Mouse (Mus musculus): ENCODE measurements around the gene Gm8879. TPM values are rescaled to one million over a fixed set of nuclear protein-coding genes. Genes with fewer than 3 reads are reported as not detected.
"Not testable (repeated sequence)": the region's sequence is repeated elsewhere in the genome, so short reads cannot be mapped to it uniquely, and the experiment has no call there.

The Gm8879 gene
- not detected in 2 replicates for polyA plus RNA-seq (2015; fragmentation: Nextera tagmentation; extraction: Ambion mirVana)

- not testable (repeated sequence) for H3K4me2 ChIP-seq
- WGBS = no CpG with 5 or more reads among the region's 3 CpGs
These were observed at the start of gene Gm8879 for GRCm38 (mm10) chr5:11127334-11127733. Gene Gm8879, plus strand, starts transcription at chr5:11127634.

GRCm38 (mm10) chr5:11138031-11138430 is 10.6 kb downstream of the Gm8879 start:
- ATAC-seq (replicated peaks; ENCODE audit: low FRiP score); H3K27ac ChIP-seq; H3K9me3 ChIP-seq (replicated peaks); H3K9ac ChIP-seq; H3K4me1 ChIP-seq; H3K4me3 ChIP-seq (replicated peaks); H3K36me3 ChIP-seq; H3K27me3 ChIP-seq; H3K4me2 ChIP-seq: not testable (repeated sequence)
- 95% methylated on average over 12 of the region's 12 CpGs for WGBS

More at GRCm38 (mm10) chr5:11127334-11127733, at the start of gene Gm8879:
- not testable (repeated sequence) for H3K9me3 ChIP-seq (replicated peaks); H3K4me3 ChIP-seq (replicated peaks); ATAC-seq (replicated peaks; ENCODE audit: low FRiP score); H3K27me3 ChIP-seq; H3K9ac ChIP-seq; H3K4me1 ChIP-seq; H3K36me3 ChIP-seq; H3K27ac ChIP-seq

Other genes starting within 250 kb of the Gm8879 start
- gene Gm8871, start 179.8 kb upstream of the Gm8879 start, polyA plus RNA-seq (2015; fragmentation: Nextera tagmentation; extraction: Ambion mirVana) = not detected in 2 replicates
- not detected in 2 replicates for gene Gm8857, start 179.8 kb upstream of the Gm8879 start, polyA plus RNA-seq (2015; fragmentation: Nextera tagmentation; extraction: Ambion mirVana)
- gene Gm5861, start 55.4 kb downstream of the Gm8879 start, polyA plus RNA-seq (2015; fragmentation: Nextera tagmentation; extraction: Ambion mirVana) = not detected in 2 replicates
- not detected in 2 replicates for gene Gm8890, start 128.4 kb downstream of the Gm8879 start, polyA plus RNA-seq (2015; fragmentation: Nextera tagmentation; extraction: Ambion mirVana)
- gene Speer1, start 213.9 kb downstream of the Gm8879 start, polyA plus RNA-seq (2015; fragmentation: Nextera tagmentation; extraction: Ambion mirVana) = not detected in 2 replicates